ENCODE assay signal across 8 mouse cellular contexts in genomic region chr1:40681699-40682510, GRCm38 (mm10). TPM values are rescaled to one million over a fixed set of nuclear protein-coding genes. Genes with fewer than 3 reads are reported as not detected.
DNase-seq lines count a peak whose midpoint lies in the region; ATAC-seq lines count a peak whose summit lies in the region.

No protein-coding gene starts in this region.

- peak overlapping the region; percentile 71 for H3K9ac ChIP-seq in hindbrain, embryonic 13.5 days
- peak overlapping the region; percentile 22; the same call in 1 of the 2 replicates for H3K9ac ChIP-seq in liver, embryonic 12.5 days

- DNase-seq in adrenal gland, adult 2 months: peak; percentile 2
- no peak for DNase-seq in adrenal gland, adult 8-10 months
- DNase-seq in thymus, postnatal 25 days: peak; percentile 12
- DNase-seq in thymus, postnatal 10 days (ENCODE audit: low spot score in 2 of 2): no peak
- DNase-seq in retina, postnatal 1 day: peak; percentile 55
- DNase-seq in frontal cortex, postnatal 25 days (ENCODE audit: low spot score in 2 of 2): no peak

- no peaks in the 10 kb centered on the region for H3K36me3 ChIP-seq in hindbrain, embryonic 13.5 days
- no peaks in the 10 kb centered on the region for H3K36me3 ChIP-seq in liver, embryonic 12.5 days

- ATAC-seq in hindbrain, embryonic 13.5 days (ENCODE audit: low FRiP score): peak; percentile 59
- no peak for ATAC-seq in liver, embryonic 12.5 days

- H3K9me3 ChIP-seq in hindbrain, embryonic 13.5 days: no peaks in the 10 kb centered on the region
- no peaks in the 10 kb centered on the region for H3K9me3 ChIP-seq in liver, embryonic 12.5 days (replicated peaks)

- H3K4me2 ChIP-seq in hindbrain, embryonic 13.5 days: peak overlapping the region; percentile 99
- H3K4me2 ChIP-seq in liver, embryonic 12.5 days: peak overlapping the region; percentile 80

- WGBS in hindbrain, embryonic 13.5 days: 4% methylated on average over 40 of the region's 44 CpGs
- WGBS in liver, embryonic 12.5 days (ENCODE audit: insufficient replicate concordance): 3% methylated on average over 44 of the region's 44 CpGs

- H3K27ac ChIP-seq in hindbrain, embryonic 13.5 days: no peak overlapping the region
- H3K27ac ChIP-seq in liver, embryonic 12.5 days: no peak overlapping the region

- peaks cover 22% of the 10 kb centered on the region for H3K4me1 ChIP-seq in hindbrain, embryonic 13.5 days (replicated peaks)
- H3K4me1 ChIP-seq in liver, embryonic 12.5 days: peaks cover 19% of the 10 kb centered on the region

- peak overlapping the region; percentile 65 for H3K4me3 ChIP-seq in hindbrain, embryonic 13.5 days
- H3K4me3 ChIP-seq in liver, embryonic 12.5 days: peak overlapping the region; percentile 54

- H3K27me3 ChIP-seq in hindbrain, embryonic 13.5 days: peaks cover 69% of the 10 kb centered on the region
- peaks cover 66% of the 10 kb centered on the region for H3K27me3 ChIP-seq in liver, embryonic 12.5 days (replicated peaks)

RNA-seq across cellular contexts. Expression of gene Slc9a2, which starts 1.5 kb away (rescaled TPM):
- under 1 TPM; 0.07 to 0.12 TPM for total RNA-seq in adrenal gland, adult 2 months (2021)
- polyA plus RNA-seq in adrenal gland, adult 2 months (2012; rRNA removed): 0.17 and 0.35 TPM in 2 replicates
- total RNA-seq in adrenal gland, adult 8-10 months (2022): under 1 TPM in 3 of 4 experiments, not detected in 1; 0.05 to 0.07 (median 0.06) TPM
- polyA plus RNA-seq in hindbrain, embryonic 13.5 days (2015; fragmentation: Nextera tagmentation; extraction: Ambion mirVana): not detected in 2 replicates
- polyA plus RNA-seq in liver, embryonic 12.5 days (2016; fragmentation: Nextera tagmentation; extraction: Ambion mirVana): not detected in 2 replicates

Comparison
In these comparisons a context has a peak if more than half of its experiments do, and no peak if none do; other contexts are left out.
1. DNase-seq: peak in adrenal gland, adult 2 months (single experiment), thymus, postnatal 25 days (single experiment) and retina, postnatal 1 day (single experiment); none in adrenal gland, adult 8-10 months (single experiment), thymus, postnatal 10 days (0 of 2) and frontal cortex, postnatal 25 days (0 of 2).